Mouse (Mus musculus) testis, adult 2 months (tissue): ENCODE measurements at regions not wholly inside any gene's neighbourhood (a gene's known extent, or its start where the extent isn't known, plus 50 kb on each side); places are given as distances from the start of the nearest gene placed in this dataset.

Experiments used
- CTCF ChIP-seq: fragments of 200-500 bp; IDR thresholded peaks from 2 replicates; pipeline ENCODE4 v1.5.1; 2012; ENCODE audit warnings: low read depth, mild to moderate bottlenecking, inconsistent platforms, low read length, moderate library complexity; ENCODE audit not compliant: control insufficient read depth, insufficient read depth, insufficient replicate concordance
- POLR2A ChIP-seq: fragments of 200-500 bp; IDR thresholded peaks from 2 replicates; pipeline ENCODE4 v1.6.1; 2012; ENCODE audit warnings: low read depth, mild to moderate bottlenecking, inconsistent platforms, low read length, moderate library complexity; ENCODE audit not compliant: control insufficient read depth

GRCm38 (mm10) chr4:99475701-99476218, 180.1 kb downstream of the Gm12689 start:
- TF ChIP-seq CTCF (no peak), POLR2A (no peak)
